Mouse (Mus musculus): ENCODE results near the gene Tex45. TPM values are rescaled to one million over a fixed set of nuclear protein-coding genes. Genes with fewer than 3 reads are reported as not detected.

Tex45 gene
- 0.23 TPM in 1 of 2 replicates, not detected in the other for polyA plus RNA-seq (2014; fragmentation: Nextera tagmentation; extraction: Ambion mirVana)

GRCm38 (mm10) chr8:3470562-3470961 lies at the start of gene Tex45:
Gene Tex45, plus strand, starts transcription at chr8:3470862.
- no peaks in the 10 kb centered on the region for H3K27me3 ChIP-seq (ENCODE audit: control insufficient read depth, insufficient read depth, low read length)
- no peaks in the 10 kb centered on the region for H3K9me3 ChIP-seq (ENCODE audit: control insufficient read depth, low read length)
- no peak within 1 kb of the TSS for H3K9ac ChIP-seq (ENCODE audit: low read length)
- no peaks in the 10 kb centered on the region for H3K36me3 ChIP-seq (ENCODE audit: control insufficient read depth, insufficient read depth, low read length)
- ATAC-seq (ENCODE audit: low FRiP score) (no peak), DNase-seq (ENCODE audit: low spot score, missing footprints) (no peak)
- peaks cover 8% of the 10 kb centered on the region; the same call in 1 of the 2 replicates for H3K4me1 ChIP-seq (ENCODE audit: control insufficient read depth, insufficient read depth, low read length)
- no peak within 1 kb of the TSS for H3K4me2 ChIP-seq
- H3K4me3 ChIP-seq (ENCODE audit: low read depth, low read length) = no peak within 1 kb of the TSS
- H3K27ac ChIP-seq (ENCODE audit: low read depth, low read length) = no peak within 1 kb of the TSS

GRCm38 (mm10) chr8:3421507-3421906 lies 49.2 kb upstream of the Tex45 start:
- no peaks in the 10 kb centered on the region for H3K36me3 ChIP-seq (ENCODE audit: control insufficient read depth, insufficient read depth, low read length)
- no peak overlapping the region for H3K27ac ChIP-seq (ENCODE audit: low read depth, low read length)
- H3K4me2 ChIP-seq = no peak overlapping the region
- no peak overlapping the region for H3K4me3 ChIP-seq (ENCODE audit: low read depth, low read length)
- 95% methylated on average over 5 of the region's 5 CpGs for WGBS
- no peaks in the 10 kb centered on the region for H3K9me3 ChIP-seq (ENCODE audit: control insufficient read depth, low read length)
- ATAC-seq (ENCODE audit: low FRiP score) (no peak), DNase-seq (ENCODE audit: low spot score, missing footprints) (no peak)
- no peak overlapping the region for H3K9ac ChIP-seq (ENCODE audit: low read length)
- H3K27me3 ChIP-seq (ENCODE audit: control insufficient read depth, insufficient read depth, low read length) = no peaks in the 10 kb centered on the region
- H3K4me1 ChIP-seq (ENCODE audit: control insufficient read depth, insufficient read depth, low read length) = peaks cover 15% of the 10 kb centered on the region

GRCm38 (mm10) chr8:3425217-3425616 lies 45.4 kb upstream of the Tex45 start:
- Histone ChIP-seq H3K36me3 (ENCODE audit: control insufficient read depth, insufficient read depth, low read length) (no peaks in the 10 kb centered on the region), H3K4me2 (no peak overlapping the region), H3K9me3 (ENCODE audit: control insufficient read depth, low read length) (no peaks in the 10 kb centered on the region), H3K9ac (ENCODE audit: low read length) (no peak overlapping the region), H3K4me1 (ENCODE audit: control insufficient read depth, insufficient read depth, low read length) (no peaks in the 10 kb centered on the region), H3K27me3 (ENCODE audit: control insufficient read depth, insufficient read depth, low read length) (no peaks in the 10 kb centered on the region), H3K4me3 (ENCODE audit: low read depth, low read length) (no peak overlapping the region), H3K27ac (ENCODE audit: low read depth, low read length) (no peak overlapping the region)
- DNase-seq (ENCODE audit: low spot score, missing footprints) (no peak), ATAC-seq (ENCODE audit: low FRiP score) (no peak)
- 95% methylated on average over 5 of the region's 5 CpGs for WGBS

- H3K4me1 ChIP-seq (ENCODE audit: control insufficient read depth, insufficient read depth, low read length) = no peaks in the 10 kb centered on the region
- WGBS = 94% methylated on average over 3 of the region's 3 CpGs
- H3K36me3 ChIP-seq (ENCODE audit: control insufficient read depth, insufficient read depth, low read length) = no peaks in the 10 kb centered on the region
- no peaks in the 10 kb centered on the region for H3K27me3 ChIP-seq (ENCODE audit: control insufficient read depth, insufficient read depth, low read length)
- no peak overlapping the region for H3K27ac ChIP-seq (ENCODE audit: low read depth, low read length)
- H3K4me3 ChIP-seq (ENCODE audit: low read depth, low read length) = no peak overlapping the region
- H3K9me3 ChIP-seq (ENCODE audit: control insufficient read depth, low read length) = no peaks in the 10 kb centered on the region
- no peak overlapping the region for H3K4me2 ChIP-seq
- H3K9ac ChIP-seq (ENCODE audit: low read length) = no peak overlapping the region
- DNase-seq (ENCODE audit: low spot score, missing footprints) (no peak), ATAC-seq (ENCODE audit: low FRiP score) (no peak)
Measured at GRCm38 (mm10) chr8:3426211-3426610, 44.5 kb upstream of the Tex45 start.

GRCm38 (mm10) chr8:3428426-3428825 lies 42.2 kb upstream of the Tex45 start:
- H3K9me3 ChIP-seq (ENCODE audit: control insufficient read depth, low read length) = no peaks in the 10 kb centered on the region
- WGBS = 88% methylated on average over 2 of the region's 2 CpGs
- no peak overlapping the region for H3K9ac ChIP-seq (ENCODE audit: low read length)
- H3K4me2 ChIP-seq = no peak overlapping the region
- no peak for DNase-seq (ENCODE audit: low spot score, missing footprints)
- ATAC-seq (ENCODE audit: low FRiP score) = no peak
- H3K4me3 ChIP-seq (ENCODE audit: low read depth, low read length) = no peak overlapping the region
- H3K36me3 ChIP-seq (ENCODE audit: control insufficient read depth, insufficient read depth, low read length) = peaks cover 7% of the 10 kb centered on the region; the same call in 1 of the 2 replicates
- H3K27ac ChIP-seq (ENCODE audit: low read depth, low read length) = no peak overlapping the region
- no peaks in the 10 kb centered on the region for H3K4me1 ChIP-seq (ENCODE audit: control insufficient read depth, insufficient read depth, low read length)
- H3K27me3 ChIP-seq (ENCODE audit: control insufficient read depth, insufficient read depth, low read length) = no peaks in the 10 kb centered on the region

GRCm38 (mm10) chr8:3429966-3430365 lies 40.7 kb upstream of the Tex45 start:
- WGBS = 82% methylated on average over 2 of the region's 2 CpGs
- H3K36me3 ChIP-seq (ENCODE audit: control insufficient read depth, insufficient read depth, low read length) = peaks cover 7% of the 10 kb centered on the region; the same call in 1 of the 2 replicates

GRCm38 (mm10) chr8:3431113-3431512 lies 39.5 kb upstream of the Tex45 start:
- H3K27me3 ChIP-seq (ENCODE audit: control insufficient read depth, insufficient read depth, low read length) = no peaks in the 10 kb centered on the region
- peaks cover 7% of the 10 kb centered on the region; the same call in 1 of the 2 replicates for H3K36me3 ChIP-seq (ENCODE audit: control insufficient read depth, insufficient read depth, low read length)
- no peaks in the 10 kb centered on the region for H3K9me3 ChIP-seq (ENCODE audit: control insufficient read depth, low read length)
- 88% methylated on average over 3 of the region's 3 CpGs for WGBS
- no peak overlapping the region for H3K4me2 ChIP-seq
- no peak for ATAC-seq (ENCODE audit: low FRiP score)
- H3K4me3 ChIP-seq (ENCODE audit: low read depth, low read length) = no peak overlapping the region
- no peaks in the 10 kb centered on the region for H3K4me1 ChIP-seq (ENCODE audit: control insufficient read depth, insufficient read depth, low read length)
- no peak for DNase-seq (ENCODE audit: low spot score, missing footprints)
- no peak overlapping the region for H3K9ac ChIP-seq (ENCODE audit: low read length)
- H3K27ac ChIP-seq (ENCODE audit: low read depth, low read length) = no peak overlapping the region

More at GRCm38 (mm10) chr8:3429966-3430365, 40.7 kb upstream of the Tex45 start:
- no peak overlapping the region for H3K4me3 ChIP-seq (ENCODE audit: low read depth, low read length)
- H3K9ac ChIP-seq (ENCODE audit: low read length) = no peak overlapping the region
- H3K4me2 ChIP-seq = no peak overlapping the region
- H3K27me3 ChIP-seq (ENCODE audit: control insufficient read depth, insufficient read depth, low read length) = no peaks in the 10 kb centered on the region
- no peak overlapping the region for H3K27ac ChIP-seq (ENCODE audit: low read depth, low read length)
- no peaks in the 10 kb centered on the region for H3K9me3 ChIP-seq (ENCODE audit: control insufficient read depth, low read length)
- no peaks in the 10 kb centered on the region for H3K4me1 ChIP-seq (ENCODE audit: control insufficient read depth, insufficient read depth, low read length)
- DNase-seq (ENCODE audit: low spot score, missing footprints) (no peak), ATAC-seq (ENCODE audit: low FRiP score) (no peak)

- no peak overlapping the region for H3K9ac ChIP-seq (ENCODE audit: low read length)
- DNase-seq (ENCODE audit: low spot score, missing footprints) (no peak), ATAC-seq (ENCODE audit: low FRiP score) (no peak)
- H3K4me3 ChIP-seq (ENCODE audit: low read depth, low read length) = no peak overlapping the region
- peaks cover 23% of the 10 kb centered on the region for H3K36me3 ChIP-seq (ENCODE audit: control insufficient read depth, insufficient read depth, low read length)
- H3K27ac ChIP-seq (ENCODE audit: low read depth, low read length) = no peak overlapping the region
- WGBS = 83% methylated on average over 6 of the region's 6 CpGs
- no peak overlapping the region for H3K4me2 ChIP-seq
- no peaks in the 10 kb centered on the region for H3K9me3 ChIP-seq (ENCODE audit: control insufficient read depth, low read length)
- no peaks in the 10 kb centered on the region for H3K27me3 ChIP-seq (ENCODE audit: control insufficient read depth, insufficient read depth, low read length)
- no peaks in the 10 kb centered on the region for H3K4me1 ChIP-seq (ENCODE audit: control insufficient read depth, insufficient read depth, low read length)
Measured at GRCm38 (mm10) chr8:3436492-3436891, 34.2 kb upstream of the Tex45 start.

GRCm38 (mm10) chr8:3439510-3439909 lies 31.2 kb upstream of the Tex45 start:
- Histone ChIP-seq H3K4me3 (ENCODE audit: low read depth, low read length) (no peak overlapping the region), H3K4me1 (ENCODE audit: control insufficient read depth, insufficient read depth, low read length) (no peaks in the 10 kb centered on the region), H3K27me3 (ENCODE audit: control insufficient read depth, insufficient read depth, low read length) (no peaks in the 10 kb centered on the region), H3K9ac (ENCODE audit: low read length) (no peak overlapping the region), H3K9me3 (ENCODE audit: control insufficient read depth, low read length) (no peaks in the 10 kb centered on the region), H3K36me3 (ENCODE audit: control insufficient read depth, insufficient read depth, low read length) (peaks cover 16% of the 10 kb centered on the region), H3K27ac (ENCODE audit: low read depth, low read length) (no peak overlapping the region), H3K4me2 (no peak overlapping the region)
- DNase-seq (ENCODE audit: low spot score, missing footprints) (no peak), ATAC-seq (ENCODE audit: low FRiP score) (no peak)
- 72% methylated on average over 12 of the region's 12 CpGs for WGBS
